Mouse (Mus musculus): Measurements from ENCODE around the gene Aig1. TPM values are rescaled to one million over a fixed set of nuclear protein-coding genes. Genes with fewer than 3 reads are reported as not detected.

The Aig1 gene
- polyA plus RNA-seq, 1 experiment from 2014 or later: 81.4 TPM

DNA sequence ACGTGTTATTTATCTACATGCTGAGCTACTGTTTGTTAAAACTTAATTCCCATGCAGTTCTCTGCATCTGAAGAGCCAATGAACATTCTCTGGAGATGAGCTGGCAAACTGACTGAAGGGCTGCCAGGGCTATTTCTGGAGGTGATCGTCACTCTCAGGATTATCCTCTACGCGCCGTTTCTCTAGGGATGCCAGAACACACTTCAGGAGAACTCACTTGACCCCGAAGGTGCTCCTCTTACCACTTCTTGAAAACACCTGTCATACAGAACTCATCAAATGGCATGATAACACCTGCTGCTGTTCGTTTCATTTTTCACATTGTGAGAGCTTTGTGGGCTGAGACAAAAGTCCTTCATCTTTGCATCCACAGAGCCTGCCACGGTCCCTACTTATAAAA is 25.9 kb downstream of the Aig1 start:
- Histone ChIP-seq H3K4me1 (replicated peaks) (peaks cover 6% of the 10 kb centered on the region), H3K9ac (no peak overlapping the region), H3K4me3 (no peak overlapping the region), H3K27ac (replicated peaks) (no peak overlapping the region), H3K4me2 (no peak overlapping the region), H3K36me3 (no peaks in the 10 kb centered on the region), H3K9me3 (no peaks in the 10 kb centered on the region), H3K27me3 (no peaks in the 10 kb centered on the region)
- no peak for ATAC-seq (ENCODE audit: low read depth)
- 88% methylated on average over 8 of the region's 8 CpGs for WGBS

DNA sequence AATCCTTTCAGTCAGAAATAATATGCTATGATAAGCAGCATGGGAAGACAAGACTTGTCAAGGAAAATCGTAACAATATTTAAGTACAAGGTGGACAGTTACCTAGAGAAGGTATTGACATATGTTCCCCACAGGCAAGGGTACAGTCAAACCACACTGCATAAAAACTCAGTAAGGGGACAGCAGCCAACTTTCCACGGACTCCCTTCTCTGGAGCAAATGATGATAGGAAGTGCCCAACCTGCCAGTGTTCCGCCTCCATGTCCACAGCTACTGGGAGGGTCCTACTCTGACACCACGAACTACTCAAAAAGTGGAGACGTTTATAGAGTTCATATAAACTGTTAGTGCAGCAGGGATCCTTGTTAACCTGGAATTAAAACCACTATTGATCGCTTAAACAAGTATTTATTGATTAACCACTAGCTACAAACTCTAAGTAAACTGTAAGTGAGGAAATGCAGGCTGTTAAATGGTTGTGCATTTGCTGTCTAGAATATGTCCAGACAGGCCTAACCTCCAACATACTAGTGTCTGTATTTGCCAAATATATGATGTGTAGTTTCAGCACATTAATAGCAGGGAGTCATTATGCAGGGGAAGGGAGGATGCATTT is 30.2 kb downstream of the Aig1 start:
- no peaks in the 10 kb centered on the region for H3K9me3 ChIP-seq
- peaks cover 9% of the 10 kb centered on the region for H3K4me1 ChIP-seq (replicated peaks)
- no peak overlapping the region for H3K27ac ChIP-seq (replicated peaks)
- ATAC-seq (ENCODE audit: low read depth): no peak
- 85% methylated on average over 6 of the region's 6 CpGs for WGBS
- no peak overlapping the region for H3K4me3 ChIP-seq
- H3K27me3 ChIP-seq: no peaks in the 10 kb centered on the region
- no peak overlapping the region for H3K9ac ChIP-seq
- no peaks in the 10 kb centered on the region for H3K36me3 ChIP-seq
- no peak overlapping the region for H3K4me2 ChIP-seq

DNA sequence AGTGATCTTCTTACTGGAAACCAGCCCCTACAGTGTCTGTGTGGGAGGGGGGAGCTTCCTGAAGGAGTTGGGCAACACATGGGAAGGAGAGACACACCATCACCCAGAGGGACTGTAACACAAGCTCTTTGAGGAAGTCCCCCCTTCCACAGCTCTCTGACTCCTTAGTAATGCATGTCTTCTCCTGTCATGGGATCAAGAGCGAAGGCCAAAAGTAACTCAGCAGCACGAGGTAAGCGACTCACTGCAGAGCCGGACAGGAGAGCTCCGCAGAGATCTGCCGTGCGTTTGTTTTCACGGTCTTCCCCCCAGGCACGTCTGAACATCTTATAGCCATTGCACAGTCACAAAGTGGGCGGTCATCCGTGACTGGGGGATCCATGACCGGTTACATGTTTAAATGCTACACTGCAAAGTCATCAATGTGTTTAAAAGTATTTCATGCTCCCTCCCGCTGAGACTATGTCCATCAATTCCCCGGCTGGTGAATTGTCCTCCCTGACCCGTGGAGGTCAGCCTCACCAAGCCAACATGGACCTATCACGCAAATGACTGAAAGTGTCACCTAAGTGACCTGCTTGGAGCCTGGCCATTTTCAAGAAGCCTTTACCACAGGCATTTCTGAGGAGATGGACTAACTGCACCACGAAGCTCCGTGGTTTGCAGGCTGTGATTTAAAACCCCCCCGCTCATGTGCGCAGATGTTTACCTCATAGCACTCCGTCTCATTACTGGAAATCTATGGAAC is 30.9 kb downstream of the Aig1 start:
- 61% methylated on average over 21 of the region's 21 CpGs for WGBS
- H3K27me3 ChIP-seq: no peaks in the 10 kb centered on the region
- no peaks in the 10 kb centered on the region for H3K9me3 ChIP-seq
- H3K36me3 ChIP-seq: no peaks in the 10 kb centered on the region
- no peak overlapping the region for H3K4me2 ChIP-seq
- no peak overlapping the region for H3K9ac ChIP-seq
- ATAC-seq (ENCODE audit: low read depth): no peak
- no peak overlapping the region for H3K4me3 ChIP-seq
- peaks cover 9% of the 10 kb centered on the region for H3K4me1 ChIP-seq (replicated peaks)
- no peak overlapping the region for H3K27ac ChIP-seq (replicated peaks)

DNA sequence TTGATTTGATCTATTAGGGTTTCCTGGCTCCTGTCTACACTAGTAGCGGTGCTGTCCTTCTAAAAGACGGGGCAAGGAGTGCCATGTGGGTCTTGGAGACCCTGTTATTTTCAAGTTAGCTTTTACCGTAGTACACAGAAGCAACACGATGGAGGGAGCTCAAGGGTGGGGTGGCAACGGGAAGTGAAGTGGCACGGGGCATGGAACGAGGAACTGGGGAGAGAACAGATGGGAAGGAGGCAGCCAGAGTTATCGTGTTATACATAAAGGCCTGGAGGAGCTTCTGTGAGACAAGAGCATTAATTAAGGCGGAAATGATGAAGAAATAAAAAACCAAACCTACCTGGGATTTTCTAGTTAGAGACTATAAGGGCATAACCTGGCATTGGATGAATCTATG is 31.8 kb downstream of the Aig1 start:
- no peaks in the 10 kb centered on the region for H3K36me3 ChIP-seq
- H3K9ac ChIP-seq: no peak overlapping the region
- H3K9me3 ChIP-seq: no peaks in the 10 kb centered on the region
- no peak overlapping the region for H3K4me2 ChIP-seq
- WGBS: 92% methylated on average over 9 of the region's 9 CpGs
- H3K27me3 ChIP-seq: no peaks in the 10 kb centered on the region
- no peak overlapping the region for H3K27ac ChIP-seq (replicated peaks)
- H3K4me3 ChIP-seq: no peak overlapping the region
- H3K4me1 ChIP-seq (replicated peaks): peaks cover 9% of the 10 kb centered on the region
- ATAC-seq (ENCODE audit: low read depth): no peak

DNA sequence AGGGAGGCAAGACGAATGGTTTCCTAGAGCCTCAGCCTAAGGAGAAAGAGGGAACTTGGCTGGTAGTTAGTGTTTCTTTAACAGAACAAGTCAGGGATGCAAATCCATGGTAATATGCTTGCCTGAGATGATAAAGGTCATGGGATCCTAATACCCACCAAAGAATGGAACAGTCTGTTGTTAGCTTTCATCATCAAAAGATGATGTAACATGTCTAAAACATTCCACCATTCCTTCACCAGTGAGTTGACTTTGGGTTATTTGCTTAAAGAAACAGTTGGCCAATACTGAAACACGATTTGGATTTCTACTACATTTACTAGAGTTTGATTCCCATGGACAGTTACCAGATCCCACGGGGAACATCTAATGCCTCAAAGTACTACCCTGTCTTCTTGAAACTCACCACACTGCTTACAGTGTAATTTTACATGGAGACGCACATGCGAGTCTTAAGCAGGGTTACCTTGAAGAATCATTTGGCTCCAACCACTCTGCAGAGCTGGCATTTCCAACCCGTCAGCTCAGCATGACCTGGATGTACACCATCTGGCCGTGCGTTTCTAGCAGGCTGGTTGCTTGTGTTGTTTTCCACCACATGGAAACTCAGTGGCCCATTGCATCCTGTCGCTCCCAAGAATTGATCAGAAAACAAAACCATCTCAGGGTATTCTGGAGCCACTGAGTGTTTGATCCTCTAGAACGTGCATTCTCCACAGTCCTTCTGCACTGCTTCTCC is 32.9 kb downstream of the Aig1 start:
- Histone ChIP-seq H3K27me3 (no peaks in the 10 kb centered on the region), H3K9me3 (no peaks in the 10 kb centered on the region), H3K4me1 (replicated peaks) (peaks cover 9% of the 10 kb centered on the region), H3K9ac (no peak overlapping the region), H3K4me2 (no peak overlapping the region), H3K36me3 (no peaks in the 10 kb centered on the region), H3K27ac (replicated peaks) (no peak overlapping the region), H3K4me3 (no peak overlapping the region)
- 86% methylated on average over 10 of the region's 10 CpGs for WGBS
- no peak for ATAC-seq (ENCODE audit: low read depth)

DNA sequence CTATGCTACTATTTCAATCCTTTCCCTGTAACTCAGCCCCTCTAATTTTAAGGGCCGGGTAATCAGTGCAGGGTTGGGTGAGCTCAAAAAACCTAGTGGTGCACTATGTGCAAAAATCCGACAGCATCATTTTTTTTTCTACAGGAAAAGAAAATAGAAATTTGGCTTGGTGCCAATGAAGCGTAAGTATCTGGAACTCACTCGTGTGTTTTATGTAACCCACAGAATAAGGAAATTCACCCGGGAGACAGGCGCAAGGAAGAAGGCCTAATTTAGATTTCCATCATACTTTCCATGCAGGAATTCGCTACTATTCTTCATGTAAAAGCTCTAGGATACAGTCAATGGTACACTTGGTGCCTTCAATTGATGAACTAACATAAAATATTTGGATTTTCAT is 34.7 kb downstream of the Aig1 start:
- H3K27ac ChIP-seq (replicated peaks): no peak overlapping the region
- H3K36me3 ChIP-seq: 0 out of 2 replicates have a peak, but pooled peaks cover 2% of the 10 kb centered on the region
- H3K4me2 ChIP-seq: no peak overlapping the region
- no peak overlapping the region for H3K9ac ChIP-seq
- WGBS: 70% methylated on average over 7 of the region's 7 CpGs
- peaks cover 9% of the 10 kb centered on the region for H3K4me1 ChIP-seq (replicated peaks)
- no peaks in the 10 kb centered on the region for H3K27me3 ChIP-seq
- no peak for ATAC-seq (ENCODE audit: low read depth)
- no peak overlapping the region for H3K4me3 ChIP-seq
- no peaks in the 10 kb centered on the region for H3K9me3 ChIP-seq

DNA sequence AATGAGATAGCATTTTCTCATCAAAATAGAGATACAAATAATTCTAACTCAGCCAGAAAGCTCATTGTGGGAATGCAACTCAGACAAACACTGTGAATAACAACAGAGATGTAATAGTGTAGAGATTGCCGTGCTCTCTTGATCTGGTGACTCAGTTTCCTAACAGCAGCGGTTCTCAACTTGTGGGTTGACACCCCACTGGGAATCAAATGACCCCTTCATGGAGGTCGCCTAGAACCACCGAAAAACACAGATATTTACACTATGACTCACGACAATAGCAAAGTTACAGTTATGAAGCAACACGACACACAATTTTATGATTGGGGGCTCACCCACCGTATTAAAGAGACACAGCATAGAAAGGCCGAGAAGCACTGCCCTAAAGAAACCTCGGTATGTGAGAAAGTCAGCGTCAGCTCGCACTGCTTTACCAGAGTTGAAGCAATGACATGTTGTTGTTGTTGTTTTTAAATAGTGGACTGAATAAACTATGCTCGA is 35.7 kb downstream of the Aig1 start:
- 84% methylated on average over 12 of the region's 12 CpGs for WGBS
- ATAC-seq (ENCODE audit: low read depth): no peak
- no peak overlapping the region for H3K27ac ChIP-seq (replicated peaks)

DNA sequence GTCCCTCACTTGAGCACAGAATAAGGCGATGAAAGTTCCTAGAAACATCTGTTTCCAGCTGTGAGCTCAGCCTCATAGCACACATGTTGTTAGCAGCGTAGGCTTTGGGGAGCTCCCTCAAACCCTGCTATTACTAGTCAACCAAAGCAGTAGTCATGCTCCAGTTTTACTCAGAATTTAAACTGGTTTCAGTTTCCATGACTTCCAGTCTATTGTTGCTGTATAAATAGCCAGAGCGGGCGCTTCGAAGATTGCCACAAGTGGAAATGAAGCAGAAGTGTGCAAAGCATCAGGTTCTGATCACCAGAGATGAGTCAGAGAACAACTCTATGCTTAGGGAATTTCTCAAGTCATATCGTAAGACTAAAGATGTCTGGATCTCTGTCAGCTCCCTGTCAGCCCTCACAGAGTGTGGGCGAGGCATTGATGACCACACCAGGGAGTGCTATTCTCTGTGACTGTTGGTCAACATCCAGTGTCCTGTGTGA is 36.2 kb downstream of the Aig1 start:
- Histone ChIP-seq H3K4me1 (replicated peaks) (peaks cover under 1% of the 10 kb centered on the region), H3K27ac (replicated peaks) (no peak overlapping the region), H3K36me3 (peaks cover 10% of the 10 kb centered on the region; the same call in 1 of the 2 replicates), H3K9ac (no peak overlapping the region), H3K4me3 (no peak overlapping the region), H3K4me2 (no peak overlapping the region), H3K9me3 (no peaks in the 10 kb centered on the region), H3K27me3 (no peaks in the 10 kb centered on the region)
- 86% methylated on average over 7 of the region's 7 CpGs for WGBS
- ATAC-seq (ENCODE audit: low read depth): no peak

More for the DNA sequence above, 35.7 kb downstream of the Aig1 start:
- Histone ChIP-seq H3K9me3 (no peaks in the 10 kb centered on the region), H3K4me1 (replicated peaks) (peaks cover 6% of the 10 kb centered on the region), H3K9ac (no peak overlapping the region), H3K4me2 (no peak overlapping the region), H3K4me3 (no peak overlapping the region), H3K27me3 (no peaks in the 10 kb centered on the region), H3K36me3 (peaks cover 10% of the 10 kb centered on the region; the same call in 1 of the 2 replicates)

DNA sequence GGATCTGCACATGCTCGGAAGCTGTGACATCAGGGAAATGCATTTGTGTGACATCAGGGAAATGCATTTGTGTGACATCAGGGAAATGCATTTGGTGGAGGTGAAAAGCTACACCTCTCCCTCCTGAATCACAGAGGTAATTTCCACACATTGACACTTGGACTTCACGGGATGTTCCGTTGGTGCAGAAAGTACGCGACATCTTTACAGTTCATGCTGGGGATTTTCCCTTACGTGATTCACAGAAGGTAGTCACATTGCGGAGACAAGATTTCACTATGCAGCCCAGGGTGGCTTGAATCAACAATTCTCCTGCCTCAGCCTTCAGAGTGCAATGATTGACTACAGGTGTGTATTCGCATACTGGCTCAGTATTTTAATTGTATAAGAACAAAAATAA is 41.6 kb downstream of the Aig1 start:
- Histone ChIP-seq H3K27me3 (no peaks in the 10 kb centered on the region), H3K9me3 (no peaks in the 10 kb centered on the region), H3K4me3 (no peak overlapping the region), H3K9ac (no peak overlapping the region), H3K4me2 (no peak overlapping the region), H3K36me3 (peaks cover 10% of the 10 kb centered on the region; the same call in 1 of the 2 replicates), H3K4me1 (replicated peaks) (no peaks in the 10 kb centered on the region), H3K27ac (replicated peaks) (no peak overlapping the region)
- WGBS: 89% methylated on average over 8 of the region's 8 CpGs
- ATAC-seq (ENCODE audit: low read depth): no peak

DNA sequence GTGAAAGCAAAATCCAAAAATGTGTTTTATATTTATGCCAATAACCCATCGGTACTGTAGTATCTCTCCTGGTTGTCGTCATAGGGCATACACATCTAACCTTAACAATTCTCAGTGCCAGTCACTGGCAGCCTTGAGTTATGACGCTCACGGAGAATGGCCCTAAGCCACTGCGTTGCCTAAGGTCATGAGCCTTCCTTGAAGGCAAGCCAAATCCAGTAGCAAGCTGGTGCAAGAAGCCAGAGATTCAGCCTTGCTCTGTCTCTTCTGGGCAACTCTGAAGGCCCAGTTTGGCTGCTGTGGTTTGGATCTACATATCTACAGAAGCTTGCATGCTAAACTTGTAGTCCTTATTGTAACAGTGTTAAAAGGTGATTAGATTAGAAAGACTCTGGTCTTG is 55.2 kb downstream of the Aig1 start:
- H3K27ac ChIP-seq (replicated peaks): no peak overlapping the region
- 92% methylated on average over 5 of the region's 5 CpGs for WGBS
- no peak overlapping the region for H3K9ac ChIP-seq
- no peak overlapping the region for H3K4me2 ChIP-seq
- H3K4me1 ChIP-seq (replicated peaks): no peaks in the 10 kb centered on the region
- no peak overlapping the region for H3K4me3 ChIP-seq
- no peaks in the 10 kb centered on the region for H3K9me3 ChIP-seq
- H3K36me3 ChIP-seq: no peaks in the 10 kb centered on the region
- no peak for ATAC-seq (ENCODE audit: low read depth)
- H3K27me3 ChIP-seq: no peaks in the 10 kb centered on the region

DNA sequence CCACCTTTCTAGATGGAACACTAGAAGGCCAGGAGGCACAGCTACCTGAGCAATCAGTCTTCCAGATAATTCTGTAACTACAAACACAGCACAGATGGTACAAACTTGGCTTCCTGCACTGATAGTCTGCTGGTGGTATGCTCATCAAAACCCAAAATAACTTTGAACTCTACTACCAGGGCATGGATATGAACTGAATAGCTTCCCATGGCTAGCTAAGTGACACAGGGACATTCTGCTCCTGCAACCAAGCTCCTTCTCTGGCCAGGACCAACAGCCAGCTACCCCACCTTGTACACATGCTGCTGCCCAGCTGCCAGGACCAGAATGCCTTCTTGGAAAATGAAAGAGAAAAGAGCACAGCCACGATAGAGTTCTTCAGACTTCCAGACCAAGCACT is 60.5 kb downstream of the Aig1 start:
- Histone ChIP-seq H3K4me2 (no peak overlapping the region), H3K9me3 (no peaks in the 10 kb centered on the region), H3K27ac (replicated peaks) (no peak overlapping the region), H3K27me3 (no peaks in the 10 kb centered on the region), H3K36me3 (no peaks in the 10 kb centered on the region), H3K4me1 (replicated peaks) (no peaks in the 10 kb centered on the region), H3K9ac (no peak overlapping the region), H3K4me3 (no peak overlapping the region)
- 88% methylated on average over 1 of the region's 1 CpGs for WGBS
- ATAC-seq (ENCODE audit: low read depth): no peak

DNA sequence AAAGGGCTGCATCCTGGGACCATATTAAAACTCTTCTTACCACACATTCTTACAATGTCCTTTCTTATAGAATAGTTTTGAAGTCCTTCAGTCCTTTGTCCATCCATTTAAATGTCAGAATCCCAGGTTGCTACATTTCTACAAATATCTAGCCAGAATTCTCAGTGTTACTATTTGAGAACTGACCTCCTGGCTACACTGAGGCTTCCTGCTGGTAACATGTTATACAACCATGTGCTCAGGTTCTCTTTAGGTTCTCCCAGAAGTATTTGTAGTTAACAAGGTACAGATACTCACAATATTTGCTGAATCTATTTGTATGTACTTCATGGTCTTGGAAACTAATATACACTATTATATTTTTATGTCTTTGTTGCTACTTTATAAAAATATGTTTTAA is 62.0 kb downstream of the Aig1 start:
- Histone ChIP-seq H3K27ac (replicated peaks) (no peak overlapping the region), H3K36me3 (no peaks in the 10 kb centered on the region), H3K4me2 (no peak overlapping the region), H3K4me3 (no peak overlapping the region), H3K9me3 (no peaks in the 10 kb centered on the region), H3K27me3 (no peaks in the 10 kb centered on the region), H3K9ac (no peak overlapping the region), H3K4me1 (replicated peaks) (no peaks in the 10 kb centered on the region)
- ATAC-seq (ENCODE audit: low read depth): no peak

Data from neural tube, embryonic 13.5 days (tissue).